Mouse (Mus musculus) E14TG2a.4 (cell line): ENCODE results near the gene Spdya.

Experiments used
- CTCF ChIP-seq: conservative IDR thresholded peaks from 2 replicates; pipeline ENCODE4 v1.5.1; 2014; ENCODE audit warnings: low read length
- POU5F1 ChIP-seq: IDR thresholded peaks from 2 replicates; pipeline ENCODE4 v1.6.1; 2014; ENCODE audit warnings: low read length, borderline replicate concordance

- no peak for TF ChIP-seq CTCF
- TF ChIP-seq POU5F1: no peak
Observed at GRCm38 (mm10) chr17:71617033-71617362, 65.1 kb downstream of the Spdya start.
